Mouse (Mus musculus): ENCODE measurements around the gene Rusc2. TPM values are rescaled to one million over a fixed set of nuclear protein-coding genes. Genes with fewer than 3 reads are reported as not detected.

Gene Rusc2
- polyA plus RNA-seq, 1 experiment from 2014 or later, result 14.7 TPM

- Histone ChIP-seq H3K4me2 (replicated peaks) (no peak overlapping the region), H3K4me1 (peaks cover 24% of the 10 kb centered on the region), H3K4me3 (no peak overlapping the region), H3K27me3 (peaks cover 46% of the 10 kb centered on the region), H3K9me3 (no peaks in the 10 kb centered on the region), H3K9ac (no peak overlapping the region), H3K36me3 (no peaks in the 10 kb centered on the region), H3K27ac (no peak overlapping the region)
- ATAC-seq (ENCODE audit: low FRiP score, low read depth), result no peak
- 23% methylated on average over 4 of the region's 4 CpGs for WGBS
Observed at GRCm38 (mm10) chr4:43456470-43456869, 74.7 kb downstream of the Rusc2 start.

GRCm38 (mm10) chr4:43457124-43457523, 75.3 kb downstream of the Rusc2 start:
- peaks cover 40% of the 10 kb centered on the region for H3K27me3 ChIP-seq
- H3K4me3 ChIP-seq, result no peak overlapping the region
- no peaks in the 10 kb centered on the region for H3K36me3 ChIP-seq
- no peaks in the 10 kb centered on the region for H3K9me3 ChIP-seq
- ATAC-seq (ENCODE audit: low FRiP score, low read depth), result no peak
- H3K4me2 ChIP-seq (replicated peaks), result no peak overlapping the region
- 25% methylated on average over 8 of the region's 8 CpGs for WGBS
- H3K4me1 ChIP-seq, result peaks cover 24% of the 10 kb centered on the region
- no peak overlapping the region for H3K27ac ChIP-seq
- H3K9ac ChIP-seq, result no peak overlapping the region

GRCm38 (mm10) chr4:43463102-43463501, 81.3 kb downstream of the Rusc2 start:
- H3K4me1 ChIP-seq, result no peaks in the 10 kb centered on the region
- H3K4me2 ChIP-seq (replicated peaks), result no peak overlapping the region
- no peak for ATAC-seq (ENCODE audit: low FRiP score, low read depth)
- WGBS, result 90% methylated on average over 5 of the region's 5 CpGs
- no peak overlapping the region for H3K4me3 ChIP-seq
- no peaks in the 10 kb centered on the region for H3K27me3 ChIP-seq
- H3K9ac ChIP-seq, result no peak overlapping the region
- H3K27ac ChIP-seq, result no peak overlapping the region
- no peaks in the 10 kb centered on the region for H3K9me3 ChIP-seq
- no peaks in the 10 kb centered on the region for H3K36me3 ChIP-seq

- H3K36me3 ChIP-seq, result no peaks in the 10 kb centered on the region
- ATAC-seq (ENCODE audit: low FRiP score, low read depth), result no peak
Observed at GRCm38 (mm10) chr4:43465935-43466334, 84.2 kb downstream of the Rusc2 start.

GRCm38 (mm10) chr4:43466872-43467271, 85.1 kb downstream of the Rusc2 start:
- H3K9me3 ChIP-seq, result no peaks in the 10 kb centered on the region
- H3K4me3 ChIP-seq, result no peak overlapping the region
- H3K4me1 ChIP-seq, result no peaks in the 10 kb centered on the region
- H3K27ac ChIP-seq, result no peak overlapping the region
- 83% methylated on average over 7 of the region's 7 CpGs for WGBS
- no peak overlapping the region for H3K4me2 ChIP-seq (replicated peaks)
- H3K27me3 ChIP-seq, result no peaks in the 10 kb centered on the region
- no peaks in the 10 kb centered on the region for H3K36me3 ChIP-seq
- no peak overlapping the region for H3K9ac ChIP-seq
- no peak for ATAC-seq (ENCODE audit: low FRiP score, low read depth)

More at GRCm38 (mm10) chr4:43465935-43466334, 84.2 kb downstream of the Rusc2 start:
- H3K4me2 ChIP-seq (replicated peaks), result no peak overlapping the region
- H3K9me3 ChIP-seq, result no peaks in the 10 kb centered on the region
- no peak overlapping the region for H3K4me3 ChIP-seq
- H3K9ac ChIP-seq, result 0 out of 2 replicates have a peak overlapping the region, but pooled peaks have one; percentile 8
- H3K27ac ChIP-seq, result no peak overlapping the region
- no peaks in the 10 kb centered on the region for H3K27me3 ChIP-seq
- no peaks in the 10 kb centered on the region for H3K4me1 ChIP-seq
- WGBS, result 87% methylated on average over 6 of the region's 6 CpGs

- no peak for ATAC-seq (ENCODE audit: low FRiP score, low read depth)
- no peak overlapping the region for H3K9ac ChIP-seq
- no peaks in the 10 kb centered on the region for H3K4me1 ChIP-seq
- no peaks in the 10 kb centered on the region for H3K27me3 ChIP-seq
- no peaks in the 10 kb centered on the region for H3K36me3 ChIP-seq
- H3K27ac ChIP-seq, result no peak overlapping the region
- 91% methylated on average over 10 of the region's 10 CpGs for WGBS
- H3K9me3 ChIP-seq, result no peaks in the 10 kb centered on the region
- no peak overlapping the region for H3K4me2 ChIP-seq (replicated peaks)
- H3K4me3 ChIP-seq, result no peak overlapping the region
Observed at GRCm38 (mm10) chr4:43470301-43470700, 88.5 kb downstream of the Rusc2 start.

GRCm38 (mm10) chr4:43473636-43474035, 91.9 kb downstream of the Rusc2 start:
- WGBS, result 76% methylated on average over 1 of the region's 1 CpGs
- no peak for ATAC-seq (ENCODE audit: low FRiP score, low read depth)

GRCm38 (mm10) chr4:43476604-43477003, 94.8 kb downstream of the Rusc2 start:
- Histone ChIP-seq H3K4me2 (replicated peaks) (no peak overlapping the region), H3K9me3 (no peaks in the 10 kb centered on the region), H3K27me3 (no peaks in the 10 kb centered on the region), H3K4me1 (0 out of 2 replicates have a peak, but pooled peaks cover 4% of the 10 kb centered on the region), H3K36me3 (no peaks in the 10 kb centered on the region), H3K4me3 (no peak overlapping the region), H3K27ac (no peak overlapping the region), H3K9ac (no peak overlapping the region)
- ATAC-seq (ENCODE audit: low FRiP score, low read depth), result no peak
- 90% methylated on average over 6 of the region's 6 CpGs for WGBS

More at GRCm38 (mm10) chr4:43473636-43474035, 91.9 kb downstream of the Rusc2 start:
- Histone ChIP-seq H3K4me1 (0 out of 2 replicates have a peak, but pooled peaks cover 4% of the 10 kb centered on the region), H3K4me2 (replicated peaks) (no peak overlapping the region), H3K4me3 (no peak overlapping the region), H3K9ac (no peak overlapping the region), H3K36me3 (no peaks in the 10 kb centered on the region), H3K9me3 (no peaks in the 10 kb centered on the region), H3K27ac (no peak overlapping the region), H3K27me3 (no peaks in the 10 kb centered on the region)

Other genes starting within 250 kb of the Rusc2 start
- gene Atp8b5, start 114.8 kb upstream of the Rusc2 start, polyA plus RNA-seq (2015; fragmentation: Nextera tagmentation; extraction: Ambion mirVana), result 0.70 and 0.71 TPM in 2 replicates
- gene Fam166b, start 47.2 kb downstream of the Rusc2 start, polyA plus RNA-seq (2015; fragmentation: Nextera tagmentation; extraction: Ambion mirVana), result not detected in 2 replicates
- gene Tesk1, start 60.0 kb downstream of the Rusc2 start, polyA plus RNA-seq (2015; fragmentation: Nextera tagmentation; extraction: Ambion mirVana), result 7.7 and 10.3 TPM in 2 replicates
- 3.0 and 4.2 TPM in 2 replicates for gene Cd72, start 72.6 kb downstream of the Rusc2 start, polyA plus RNA-seq (2015; fragmentation: Nextera tagmentation; extraction: Ambion mirVana)
- gene Sit1, start 101.8 kb downstream of the Rusc2 start, polyA plus RNA-seq (2015; fragmentation: Nextera tagmentation; extraction: Ambion mirVana), result not detected in 2 replicates
- gene Ccdc107, start 110.9 kb downstream of the Rusc2 start, polyA plus RNA-seq (2015; fragmentation: Nextera tagmentation; extraction: Ambion mirVana), result 71.6 and 74.3 TPM in 2 replicates
- 43.8 and 47.3 TPM in 2 replicates for gene Arhgef39, start 117.7 kb downstream of the Rusc2 start, polyA plus RNA-seq (2015; fragmentation: Nextera tagmentation; extraction: Ambion mirVana)
- gene Car9, start 125.0 kb downstream of the Rusc2 start, polyA plus RNA-seq (2015; fragmentation: Nextera tagmentation; extraction: Ambion mirVana), result 2.3 and 3.3 TPM in 2 replicates
- 370 and 372 TPM in 2 replicates for gene Tpm2, start 141.8 kb downstream of the Rusc2 start, polyA plus RNA-seq (2015; fragmentation: Nextera tagmentation; extraction: Ambion mirVana)
- 58.7 and 60.0 TPM in 2 replicates for gene Creb3, start 180.4 kb downstream of the Rusc2 start, polyA plus RNA-seq (2015; fragmentation: Nextera tagmentation; extraction: Ambion mirVana)
- gene Tln1, start 180.7 kb downstream of the Rusc2 start, polyA plus RNA-seq (2015; fragmentation: Nextera tagmentation; extraction: Ambion mirVana), result 60.4 and 63.6 TPM in 2 replicates
- gene Rgp1, start 196.7 kb downstream of the Rusc2 start, polyA plus RNA-seq (2015; fragmentation: Nextera tagmentation; extraction: Ambion mirVana), result 35.0 and 38.5 TPM in 2 replicates
- gene Gba2, start 196.9 kb downstream of the Rusc2 start, polyA plus RNA-seq (2015; fragmentation: Nextera tagmentation; extraction: Ambion mirVana), result 26.9 and 27.0 TPM in 2 replicates
- 1.4 and 2.2 TPM in 2 replicates for gene Msmp, start 202.5 kb downstream of the Rusc2 start, polyA plus RNA-seq (2015; fragmentation: Nextera tagmentation; extraction: Ambion mirVana)
- gene Npr2, start 250.0 kb downstream of the Rusc2 start, polyA plus RNA-seq (2015; fragmentation: Nextera tagmentation; extraction: Ambion mirVana), result 18.7 and 20.2 TPM in 2 replicates

All from limb, embryonic 13.5 days (tissue).